Mouse (Mus musculus) intestine, embryonic 15.5 days (tissue): ENCODE measurements around the gene Clptm1l. TPM values are rescaled to one million over a fixed set of nuclear protein-coding genes. Genes with fewer than 3 reads are reported as not detected.

Experiments used
- ATAC-seq: fragments of 200-750 bp; cut with Nextera tagmentation; 2 replicates; pipeline ENCODE4 v1.8.0; 2017; ENCODE audit warnings: moderate TSS enrichment, moderate library complexity
- H3K27ac ChIP-seq: fragments of 300-500 bp; sonication (generic); 2 replicates; pipeline ENCODE4 v1.5.1; 2015; ENCODE audit warnings: mild to moderate bottlenecking, inconsistent platforms
- H3K27me3 ChIP-seq: fragments of 300-500 bp; sonication (generic); replicated peaks from 2 replicates; pipeline ENCODE4 v1.6.1; 2015; ENCODE audit warnings: inconsistent platforms
- H3K36me3 ChIP-seq: fragments of 300-500 bp; sonication (generic); 2 replicates; pipeline ENCODE4 v1.6.1; 2015; ENCODE audit warnings: inconsistent platforms
- H3K4me1 ChIP-seq: fragments of 300-500 bp; sonication (generic); replicated peaks from 2 replicates; pipeline ENCODE4 v1.6.1; 2015; ENCODE audit warnings: inconsistent platforms
- H3K4me2 ChIP-seq: fragments of 300-500 bp; sonication (generic); replicated peaks from 2 replicates; pipeline ENCODE4 v1.6.1; 2015; ENCODE audit warnings: mild to moderate bottlenecking, inconsistent platforms
- H3K4me3 ChIP-seq: fragments of 300-500 bp; sonication (generic); replicated peaks from 2 replicates; pipeline ENCODE4 v1.5.1; 2015; ENCODE audit warnings: inconsistent platforms
- H3K9ac ChIP-seq: fragments of 300-500 bp; sonication (generic); 2 replicates; pipeline ENCODE4 v1.6.1; 2015; ENCODE audit warnings: inconsistent platforms
- H3K9me3 ChIP-seq: fragments of 300-500 bp; sonication (generic); 2 replicates; pipeline ENCODE4 v1.6.1; 2016; ENCODE audit warnings: inconsistent platforms
- WGBS: fragments of 180-500 bp; shearing (Covaris S2); methylation state at CpG from one replicate; pipeline ENCODE4 v1.1.7; 2015; 5-methylcytosine and 5-hydroxymethylcytosine counted together
- polyA plus RNA-seq: library from polyadenylated mRNA; unstranded; fragments of >200 nt; fragmentation: Nextera tagmentation; extraction: Ambion mirVana; gene quantifications from 2 replicates; pipeline ENCODE4 v1.2.1, GENCODE M21; 2015

Gene Clptm1l
- 137 and 164 TPM in 2 replicates for polyA plus RNA-seq

DNA sequence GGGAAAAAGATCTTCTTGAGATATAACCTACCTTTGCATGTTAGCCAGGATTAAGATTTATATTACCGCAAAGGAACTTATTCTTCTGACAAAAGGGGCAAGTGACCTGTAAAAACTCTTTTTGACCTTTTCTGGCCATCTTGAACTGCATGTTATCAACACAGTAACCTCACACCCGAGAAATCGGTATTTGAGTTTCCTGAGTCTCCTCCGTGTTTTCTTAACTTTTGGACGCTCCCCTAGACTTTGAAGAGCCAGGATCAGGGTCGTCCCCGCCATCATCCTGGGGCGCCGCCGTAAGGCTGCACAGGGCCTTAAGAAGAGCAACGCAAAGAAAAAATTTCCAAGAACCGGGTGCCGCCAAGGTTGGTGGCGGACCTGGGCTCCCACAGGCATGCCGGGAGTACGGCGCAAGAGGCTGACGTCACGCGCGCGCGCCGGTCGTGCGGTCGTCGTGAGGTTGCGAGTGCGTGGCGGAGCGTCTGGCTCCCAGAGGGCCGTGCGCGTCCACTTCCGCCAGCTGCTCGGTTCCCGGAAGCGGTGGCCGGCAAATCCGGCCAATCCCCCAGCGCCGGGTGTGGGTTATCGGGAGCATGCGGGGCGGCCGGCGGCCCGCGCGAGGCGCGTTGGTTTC is at the start of gene Clptm1l:
TSS of gene Clptm1l (plus strand) at position 485 of the 634 bp plus-strand sequence.
- peak within 1 kb of the TSS; percentile 83 for H3K4me3 ChIP-seq
- no peaks in the 10 kb centered on the region for H3K9me3 ChIP-seq
- WGBS: under 1% methylated on average over 53 of the region's 53 CpGs
- peaks cover 10% of the 10 kb centered on the region for H3K36me3 ChIP-seq
- H3K4me2 ChIP-seq: peak within 1 kb of the TSS; percentile 78
- H3K27me3 ChIP-seq: no peaks in the 10 kb centered on the region
- H3K4me1 ChIP-seq: peaks cover 7% of the 10 kb centered on the region
- H3K9ac ChIP-seq: peak within 1 kb of the TSS; percentile 77
- ATAC-seq: peak; percentile 99
- peak within 1 kb of the TSS; percentile 54; the same call in 1 of the 2 replicates for H3K27ac ChIP-seq

DNA sequence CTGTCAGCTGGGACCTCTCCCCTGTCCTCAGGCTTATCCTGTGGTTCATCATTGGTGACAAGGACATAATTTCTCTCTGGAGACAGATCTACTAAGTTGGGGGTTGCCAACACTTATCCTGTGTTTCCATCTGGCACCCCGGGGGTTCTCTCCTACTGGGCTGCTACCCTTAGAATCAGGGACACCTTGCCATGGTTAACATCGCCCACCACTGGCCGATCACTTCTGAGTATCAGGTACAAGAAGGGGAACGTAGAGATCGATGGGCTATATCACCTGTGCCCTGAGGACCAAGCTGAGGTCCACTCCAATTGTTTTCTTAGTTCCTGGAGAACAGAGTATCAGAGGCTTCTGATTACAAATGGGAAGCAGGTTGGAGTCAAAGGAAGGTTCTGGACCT is 39.6 kb upstream of the Clptm1l start:
- no peak overlapping the region for H3K4me2 ChIP-seq
- WGBS: 84% methylated on average over 5 of the region's 5 CpGs
- no peak overlapping the region for H3K4me3 ChIP-seq
- no peak for ATAC-seq
- H3K27ac ChIP-seq: no peak overlapping the region
- no peaks in the 10 kb centered on the region for H3K36me3 ChIP-seq
- no peaks in the 10 kb centered on the region for H3K4me1 ChIP-seq
- no peaks in the 10 kb centered on the region for H3K27me3 ChIP-seq
- H3K9ac ChIP-seq: no peak overlapping the region
- no peaks in the 10 kb centered on the region; the same call in 1 of the 2 replicates for H3K9me3 ChIP-seq

DNA sequence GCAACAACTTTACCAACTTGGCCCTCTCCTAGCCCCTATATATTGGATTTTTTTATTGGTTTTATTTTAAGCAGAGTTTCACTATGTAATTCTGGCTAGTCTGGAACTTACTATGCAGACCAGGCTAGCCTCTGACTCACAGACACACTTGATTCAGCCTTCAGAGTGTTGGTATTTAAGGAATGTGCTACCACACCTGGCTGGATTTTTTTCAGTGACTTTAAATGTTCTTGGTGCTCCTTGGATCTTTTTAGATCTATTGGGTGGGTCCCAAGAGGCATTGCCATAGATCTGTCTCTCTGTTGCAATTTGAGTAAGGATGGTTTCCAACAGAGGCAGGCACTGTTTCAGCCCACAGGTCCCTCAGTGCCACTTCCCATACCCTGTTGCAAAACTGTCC is 28.8 kb upstream of the Clptm1l start:
- Histone ChIP-seq H3K27ac (no peak overlapping the region), H3K27me3 (no peaks in the 10 kb centered on the region), H3K9me3 (no peaks in the 10 kb centered on the region), H3K36me3 (no peaks in the 10 kb centered on the region), H3K4me3 (no peak overlapping the region), H3K4me2 (no peak overlapping the region), H3K4me1 (no peaks in the 10 kb centered on the region), H3K9ac (no peak overlapping the region)
- ATAC-seq: no peak

DNA sequence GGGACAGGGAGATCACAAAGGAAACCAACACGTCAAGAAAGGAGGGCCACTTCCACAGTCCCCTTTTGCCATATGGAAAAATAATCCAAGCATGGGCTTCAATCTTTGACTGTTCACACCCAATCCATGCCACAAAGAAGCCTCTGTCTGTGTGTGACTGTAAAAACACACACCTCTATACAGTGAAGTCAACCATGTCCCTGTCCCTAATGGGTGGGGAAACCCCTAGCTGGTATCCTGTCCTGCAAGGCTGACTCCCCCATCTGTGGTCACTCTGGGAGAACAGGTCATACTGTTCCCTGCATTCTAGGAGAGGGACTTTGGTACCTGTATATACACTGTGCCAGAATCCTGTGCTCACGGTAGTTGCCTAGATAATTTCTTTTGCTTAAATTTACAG is 26.5 kb upstream of the Clptm1l start:
- no peak overlapping the region for H3K9ac ChIP-seq
- H3K4me1 ChIP-seq: no peaks in the 10 kb centered on the region
- ATAC-seq: no peak
- H3K4me2 ChIP-seq: no peak overlapping the region
- H3K9me3 ChIP-seq: no peaks in the 10 kb centered on the region
- no peak overlapping the region for H3K27ac ChIP-seq
- H3K4me3 ChIP-seq: no peak overlapping the region
- WGBS: 65% methylated on average over 2 of the region's 2 CpGs
- H3K36me3 ChIP-seq: no peaks in the 10 kb centered on the region
- H3K27me3 ChIP-seq: no peaks in the 10 kb centered on the region

DNA sequence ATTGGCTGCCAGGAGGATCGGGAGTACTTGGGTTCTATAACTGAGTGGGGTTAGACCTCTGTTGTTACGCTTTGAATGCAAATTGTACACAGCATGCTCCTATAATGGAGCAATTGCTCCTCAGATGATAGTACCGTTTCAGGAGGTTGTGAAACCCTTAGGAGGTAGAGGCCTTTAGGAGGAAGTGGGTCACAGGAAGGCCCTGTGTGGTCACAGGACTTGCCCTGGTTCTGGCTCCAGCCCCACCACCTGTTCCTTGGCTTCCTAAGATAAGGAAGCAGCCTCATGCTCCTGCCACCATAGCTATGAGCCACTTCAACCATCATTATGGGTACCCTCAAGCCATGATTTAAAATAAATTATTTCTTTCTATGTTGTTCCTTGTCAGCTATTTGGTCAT is 12.3 kb upstream of the Clptm1l start:
- no peak overlapping the region for H3K4me2 ChIP-seq
- no peak overlapping the region for H3K4me3 ChIP-seq
- 0 out of 2 replicates have a peak, but pooled peaks cover 3% of the 10 kb centered on the region for H3K27me3 ChIP-seq
- H3K4me1 ChIP-seq: no peaks in the 10 kb centered on the region
- H3K9me3 ChIP-seq: no peaks in the 10 kb centered on the region
- H3K9ac ChIP-seq: no peak overlapping the region
- no peak overlapping the region for H3K27ac ChIP-seq
- no peak for ATAC-seq
- WGBS: 84% methylated on average over 3 of the region's 3 CpGs
- no peaks in the 10 kb centered on the region for H3K36me3 ChIP-seq

DNA sequence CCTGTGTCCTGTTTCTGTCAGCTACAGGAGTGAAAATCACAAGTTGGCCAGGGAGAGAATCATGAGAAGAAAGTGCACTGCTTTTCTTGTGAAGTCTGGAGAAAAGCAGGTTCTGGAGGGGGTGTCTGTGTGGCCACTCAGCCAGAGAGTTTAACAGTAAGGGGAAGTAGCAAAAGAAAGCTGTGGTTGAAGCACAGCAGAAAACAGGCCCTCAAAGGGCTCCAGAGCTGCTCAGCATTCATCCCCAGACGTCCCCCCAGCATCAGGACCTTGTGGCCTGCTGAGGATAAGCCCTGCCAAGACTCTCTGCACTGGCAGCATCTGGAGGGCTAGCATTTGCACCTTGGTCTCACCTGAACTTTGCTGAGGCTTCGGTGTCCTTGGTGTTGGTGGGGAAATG is 11.3 kb upstream of the Clptm1l start:
- Histone ChIP-seq H3K9ac (no peak overlapping the region), H3K27ac (no peak overlapping the region), H3K4me2 (no peak overlapping the region), H3K4me3 (no peak overlapping the region), H3K4me1 (no peaks in the 10 kb centered on the region), H3K36me3 (no peaks in the 10 kb centered on the region), H3K27me3 (0 out of 2 replicates have a peak, but pooled peaks cover 3% of the 10 kb centered on the region), H3K9me3 (no peaks in the 10 kb centered on the region)
- no peak for ATAC-seq
- WGBS: 50% methylated on average over 2 of the region's 2 CpGs

DNA sequence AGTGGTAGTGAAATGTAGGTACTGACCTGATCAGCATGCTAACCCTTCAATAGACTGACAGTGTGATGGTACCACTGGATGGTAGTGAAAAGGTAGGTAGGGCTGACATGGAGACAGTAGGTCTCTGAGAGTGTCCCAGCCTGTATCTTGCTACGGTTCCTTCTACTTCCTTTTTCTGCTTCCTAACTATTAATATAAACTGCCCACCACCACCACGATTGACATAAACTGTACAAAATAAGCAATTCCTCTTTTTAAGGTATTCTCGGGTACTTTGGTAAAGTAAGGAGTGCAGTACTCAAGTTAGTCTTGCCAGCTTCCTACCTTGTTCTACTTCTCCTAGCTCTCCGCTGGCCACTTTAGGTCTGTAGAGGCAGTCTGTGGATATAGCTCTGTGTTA is 7.5 kb upstream of the Clptm1l start:
- Histone ChIP-seq H3K27me3 (0 out of 2 replicates have a peak, but pooled peaks cover 3% of the 10 kb centered on the region), H3K36me3 (no peaks in the 10 kb centered on the region), H3K4me1 (no peaks in the 10 kb centered on the region), H3K27ac (no peak overlapping the region), H3K9ac (no peak overlapping the region), H3K4me2 (no peak overlapping the region), H3K4me3 (no peak overlapping the region), H3K9me3 (no peaks in the 10 kb centered on the region)
- ATAC-seq: no peak
- WGBS: 73% methylated on average over 4 of the region's 4 CpGs

DNA sequence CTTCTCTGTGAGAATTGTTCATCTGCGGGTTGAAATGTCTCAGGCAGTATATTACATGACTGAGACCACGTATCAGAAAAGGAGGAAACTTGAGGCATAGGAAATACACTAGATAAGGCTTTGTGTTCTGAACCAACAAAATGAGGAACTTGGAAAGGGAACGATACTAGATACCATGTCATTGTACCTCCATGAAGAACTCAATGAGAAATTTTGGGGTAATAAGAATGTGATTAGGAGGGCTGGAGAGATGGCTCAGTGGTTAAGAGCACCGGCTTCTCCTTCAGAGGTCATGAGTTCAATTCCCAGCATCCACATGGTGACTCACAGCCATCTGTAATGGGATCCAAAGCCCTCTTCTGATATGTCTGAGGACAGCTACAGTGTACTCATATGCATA is 3.6 kb upstream of the Clptm1l start:
- no peak for ATAC-seq
- Histone ChIP-seq H3K4me3 (no peak overlapping the region), H3K9ac (no peak overlapping the region), H3K4me1 (peaks cover 7% of the 10 kb centered on the region), H3K27me3 (0 out of 2 replicates have a peak, but pooled peaks cover 3% of the 10 kb centered on the region), H3K27ac (no peak overlapping the region), H3K36me3 (no peaks in the 10 kb centered on the region), H3K9me3 (no peaks in the 10 kb centered on the region), H3K4me2 (no peak overlapping the region)
- 76% methylated on average over 4 of the region's 4 CpGs for WGBS

DNA sequence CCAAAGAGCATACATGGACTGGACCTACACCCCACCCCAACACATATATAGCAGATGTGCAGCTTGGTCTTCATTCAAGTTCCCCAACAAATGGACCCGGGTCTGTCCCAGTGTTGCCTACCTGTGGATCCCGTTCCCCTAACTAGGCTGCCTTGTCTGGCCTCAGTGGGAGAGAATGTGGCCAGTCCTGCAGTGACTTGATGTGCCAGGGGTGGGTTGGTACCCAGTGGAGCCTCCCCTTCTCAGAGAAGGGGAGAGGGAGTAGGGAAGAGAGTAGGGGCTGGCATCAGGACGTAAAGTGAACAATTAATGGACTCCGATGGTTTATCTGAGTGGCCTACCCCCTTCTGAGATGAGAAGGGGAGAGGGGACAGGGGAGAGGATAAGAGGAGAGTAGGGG is 760 bp upstream of the Clptm1l start:
- Histone ChIP-seq H3K9me3 (no peaks in the 10 kb centered on the region), H3K36me3 (peaks cover 8% of the 10 kb centered on the region), H3K27me3 (no peaks in the 10 kb centered on the region), H3K4me1 (peaks cover 7% of the 10 kb centered on the region), H3K27ac (no peak overlapping the region), H3K4me3 (peak overlapping the region; percentile 83), H3K9ac (peak overlapping the region; percentile 77), H3K4me2 (peak overlapping the region; percentile 78)
- WGBS: 50% methylated on average over 4 of the region's 4 CpGs
- ATAC-seq: no peak

DNA sequence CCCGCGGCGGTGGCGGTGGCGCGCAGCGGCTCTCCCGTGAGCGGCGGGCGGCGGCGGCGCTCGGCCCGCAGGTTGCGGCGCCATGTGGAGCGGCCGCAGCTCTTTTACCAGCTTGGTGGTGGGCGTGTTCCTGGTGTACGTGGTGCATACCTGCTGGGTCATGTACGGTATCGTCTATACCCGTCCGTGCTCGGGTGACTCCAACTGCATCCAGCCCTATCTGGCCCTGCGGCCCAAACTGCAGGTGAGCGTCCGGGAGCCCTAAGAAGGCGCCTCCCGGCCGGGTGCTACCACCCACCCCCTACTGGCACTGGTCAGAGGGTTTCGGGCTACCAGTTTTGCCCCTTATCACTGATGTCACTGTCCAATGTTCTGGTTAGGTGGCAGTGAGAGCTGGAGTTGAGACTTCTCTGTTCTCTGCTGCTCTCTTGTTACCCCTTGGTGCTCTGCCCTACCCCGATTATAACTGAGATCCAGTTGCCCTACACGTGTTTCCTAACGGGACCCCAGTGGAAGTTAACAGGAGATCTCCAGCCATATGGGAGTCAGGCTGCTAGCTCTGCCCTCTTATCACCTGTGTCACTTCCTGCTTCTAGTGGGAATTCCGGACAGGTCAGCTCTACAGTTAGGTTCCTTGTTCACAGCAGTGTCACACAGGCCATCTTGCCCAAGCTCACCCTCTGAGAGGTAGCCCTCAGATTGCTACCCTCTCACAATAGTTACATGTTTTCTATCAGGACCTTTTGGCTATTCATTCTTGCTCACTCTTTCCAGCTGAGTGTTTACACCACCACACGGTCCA is 551 bp downstream of the Clptm1l start:
- Histone ChIP-seq H3K27ac (peak overlapping the region; percentile 48; the same call in 1 of the 2 replicates), H3K27me3 (no peaks in the 10 kb centered on the region), H3K4me1 (peaks cover 7% of the 10 kb centered on the region), H3K9ac (peak overlapping the region; percentile 77), H3K4me3 (peak overlapping the region; percentile 83), H3K4me2 (peak overlapping the region; percentile 78), H3K36me3 (peaks cover 17% of the 10 kb centered on the region), H3K9me3 (no peaks in the 10 kb centered on the region)
- WGBS: 3% methylated on average over 28 of the region's 39 CpGs
- ATAC-seq: peak; percentile 86

DNA sequence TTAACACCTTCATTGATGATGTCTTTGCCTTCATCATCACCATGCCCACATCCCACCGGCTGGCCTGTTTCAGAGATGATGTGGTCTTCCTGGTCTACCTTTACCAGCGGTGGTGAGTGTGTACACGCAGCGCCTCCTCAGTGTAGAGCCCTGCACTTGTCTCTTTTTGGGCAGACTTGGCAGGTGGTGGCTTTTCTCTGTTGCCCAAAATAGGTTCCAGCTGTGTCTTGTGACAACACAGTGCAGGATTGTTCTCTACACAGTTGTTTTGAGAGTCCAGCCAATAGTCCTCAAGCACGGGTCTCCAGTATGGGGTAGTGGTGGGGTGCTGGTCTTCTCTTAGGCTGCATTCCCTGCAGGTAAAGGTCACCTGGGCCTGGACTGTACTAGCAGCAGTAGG is 14.6 kb downstream of the Clptm1l start:
- no peak overlapping the region for H3K9ac ChIP-seq
- peaks cover 57% of the 10 kb centered on the region for H3K36me3 ChIP-seq
- H3K4me3 ChIP-seq: no peak overlapping the region
- no peak overlapping the region for H3K4me2 ChIP-seq
- no peak overlapping the region for H3K27ac ChIP-seq
- no peaks in the 10 kb centered on the region for H3K27me3 ChIP-seq
- WGBS: 95% methylated on average over 5 of the region's 5 CpGs
- H3K9me3 ChIP-seq: no peaks in the 10 kb centered on the region
- ATAC-seq: no peak
- H3K4me1 ChIP-seq: no peaks in the 10 kb centered on the region

DNA sequence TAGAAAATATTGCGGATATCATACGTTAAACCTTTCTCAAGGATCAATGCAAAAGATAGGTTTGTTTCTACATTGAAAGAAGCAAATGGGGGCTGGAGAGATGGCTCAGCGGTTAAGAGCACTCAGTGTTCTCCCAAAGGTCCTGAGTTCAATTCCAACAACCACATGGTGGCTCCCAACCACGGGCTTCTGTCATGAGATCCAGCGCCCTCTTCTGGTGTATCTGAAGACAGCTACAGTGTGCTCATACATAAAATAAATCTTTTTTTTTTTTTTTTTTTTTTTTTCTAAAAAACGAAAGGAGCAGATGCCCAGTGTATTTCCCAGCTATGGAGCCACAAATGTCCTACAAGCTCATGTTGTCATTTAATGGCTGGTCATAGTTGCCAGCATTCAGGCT is 16.8 kb downstream of the Clptm1l start:
- no peaks in the 10 kb centered on the region for H3K27me3 ChIP-seq
- H3K4me1 ChIP-seq: no peaks in the 10 kb centered on the region
- 73% methylated on average over 6 of the region's 6 CpGs for WGBS
- ATAC-seq: no peak
- no peak overlapping the region for H3K27ac ChIP-seq
- no peak overlapping the region for H3K4me2 ChIP-seq
- no peaks in the 10 kb centered on the region for H3K9me3 ChIP-seq
- H3K9ac ChIP-seq: no peak overlapping the region
- H3K36me3 ChIP-seq: peaks cover 40% of the 10 kb centered on the region
- H3K4me3 ChIP-seq: no peak overlapping the region

DNA sequence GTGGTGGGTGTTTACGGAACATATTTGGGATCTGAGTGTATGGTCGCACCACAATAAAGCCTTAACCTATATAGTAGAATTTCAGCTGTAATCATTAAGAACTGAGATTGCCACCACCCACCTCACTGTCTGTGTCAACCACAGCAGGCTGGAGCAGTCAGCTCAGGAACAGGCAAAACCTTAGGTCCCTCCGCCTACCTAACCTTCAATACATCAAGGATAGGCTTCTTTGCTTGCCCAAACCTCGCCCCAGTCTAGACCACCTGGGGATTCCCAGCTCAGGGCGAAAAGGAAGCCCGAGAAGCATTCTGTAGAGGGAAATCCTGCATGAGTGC is 22.6 kb downstream of the Clptm1l start:
- Histone ChIP-seq H3K36me3 (no peaks in the 10 kb centered on the region), H3K4me1 (peaks cover 11% of the 10 kb centered on the region), H3K4me3 (peak overlapping the region; percentile 62), H3K4me2 (peak overlapping the region; percentile 97), H3K27ac (no peak overlapping the region), H3K9ac (no peak overlapping the region; the same call in 1 of the 2 replicates), H3K9me3 (no peaks in the 10 kb centered on the region), H3K27me3 (no peaks in the 10 kb centered on the region)
- no peak for ATAC-seq
- WGBS: 52% methylated on average over 6 of the region's 6 CpGs
